Mouse (Mus musculus): ENCODE measurements at regions not wholly inside any gene's neighbourhood (a gene's known extent, or its start where the extent isn't known, plus 50 kb on each side); places are given as distances from the start of the nearest gene placed in this dataset.

- in situ Hi-C loops (cut with MboI; ENCODE audit: low sequenced_read_pairs) = no loop called here
Measured at GRCm38 (mm10) chr7:73306728-73307127, 68.6 kb upstream of the Rgma start.

- in situ Hi-C loops (cut with MboI; ENCODE audit: low sequenced_read_pairs) = no loop called here
Measured at GRCm38 (mm10) chr7:73307586-73308490, 67.5 kb upstream of the Rgma start.

- in situ Hi-C loops (cut with MboI; ENCODE audit: low sequenced_read_pairs) = no loop called here
Measured at GRCm38 (mm10) chr7:73308981-73309380, 66.3 kb upstream of the Rgma start.

DNA sequence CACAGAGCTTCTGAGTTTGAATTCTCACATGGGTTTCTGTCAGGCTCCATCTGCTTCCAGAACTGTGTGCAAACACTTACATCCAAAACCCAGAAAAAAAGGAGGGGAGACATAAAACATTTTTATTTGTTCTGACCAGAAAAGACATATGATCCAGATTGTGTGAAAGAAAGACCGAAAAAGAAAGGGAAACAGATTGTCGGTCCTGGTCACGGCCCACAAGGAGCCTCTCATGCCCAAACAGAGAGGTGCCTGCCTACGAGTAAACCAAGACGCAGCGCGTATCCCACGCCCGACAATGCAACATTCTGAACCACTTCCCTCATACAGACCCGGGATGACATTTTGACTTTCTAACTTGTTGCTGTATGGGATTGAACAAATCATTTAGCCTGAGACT lies 65.3 kb upstream of the Rgma start:
- in situ Hi-C loops (cut with MboI; ENCODE audit: low sequenced_read_pairs) = no loop called here

DNA sequence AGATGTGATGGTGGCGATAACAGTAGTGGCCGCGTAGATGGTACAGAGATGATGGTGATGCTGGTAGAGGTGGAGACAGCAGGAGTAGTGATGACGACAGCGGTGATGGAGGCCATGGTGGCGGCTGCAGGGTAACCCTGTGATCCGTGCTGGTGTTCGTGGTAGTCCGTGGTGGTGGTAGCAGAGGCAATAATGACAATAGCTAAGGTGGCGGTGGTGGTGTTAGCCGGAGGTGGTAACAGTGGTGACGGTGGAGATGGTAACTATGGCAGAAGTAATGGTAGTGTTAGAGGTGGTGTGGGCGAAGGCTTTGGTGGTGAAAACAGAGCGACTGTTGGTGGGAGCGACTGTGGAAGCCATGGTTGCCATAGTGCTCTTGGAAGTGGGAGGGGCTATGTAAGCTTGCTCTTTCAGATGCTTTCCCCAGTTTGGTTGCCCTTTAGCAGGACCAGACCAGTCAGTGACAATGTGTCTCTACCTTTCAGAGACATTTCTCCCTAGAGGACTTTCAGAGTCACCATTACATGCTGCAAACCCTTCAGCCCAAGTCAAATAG lies 64.7 kb upstream of the Rgma start:
- in situ Hi-C loops (cut with MboI; ENCODE audit: low sequenced_read_pairs) = no loop called here

DNA sequence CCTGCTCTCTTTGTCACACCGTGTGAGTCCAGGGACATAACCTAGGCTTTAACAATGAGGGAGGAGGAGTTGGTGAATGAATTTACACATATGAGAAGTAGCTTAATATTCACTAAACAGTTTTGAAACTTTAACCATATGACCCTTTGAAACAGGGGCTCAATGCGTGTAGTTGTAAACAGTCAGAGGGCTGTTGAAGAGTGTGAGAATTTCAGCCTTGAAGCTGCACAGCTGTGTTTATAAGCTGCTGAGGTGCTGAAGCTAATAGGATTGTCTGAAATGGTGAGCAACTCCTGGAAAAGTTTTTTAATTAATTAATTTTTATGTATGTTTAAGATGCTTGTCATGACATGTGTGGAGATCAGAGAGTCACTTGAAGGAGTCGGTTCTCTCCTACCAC lies 59.8 kb upstream of the Rgma start:
- in situ Hi-C loops (cut with MboI; ENCODE audit: low sequenced_read_pairs) = no loop called here

DNA sequence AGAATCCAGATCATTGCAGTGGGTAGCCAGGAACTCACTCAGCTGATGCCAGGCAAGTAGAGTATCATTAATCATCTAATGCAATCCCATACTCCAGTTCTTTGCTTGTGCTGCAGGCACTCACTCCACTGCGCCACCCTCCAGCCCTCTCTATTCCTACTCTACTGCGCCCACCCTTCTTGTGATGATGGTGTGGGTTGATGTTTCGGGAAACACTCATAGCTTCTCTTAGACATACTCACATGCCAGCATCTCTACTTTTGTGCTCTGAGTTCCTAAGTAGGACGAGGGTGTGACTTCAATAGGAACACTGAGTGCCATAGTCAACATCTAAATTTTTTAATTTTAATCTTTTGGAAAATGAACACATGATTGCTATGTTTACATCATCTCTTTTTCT lies 57.7 kb upstream of the Rgma start:
- in situ Hi-C loops (cut with MboI; ENCODE audit: low sequenced_read_pairs) = no loop called here

DNA sequence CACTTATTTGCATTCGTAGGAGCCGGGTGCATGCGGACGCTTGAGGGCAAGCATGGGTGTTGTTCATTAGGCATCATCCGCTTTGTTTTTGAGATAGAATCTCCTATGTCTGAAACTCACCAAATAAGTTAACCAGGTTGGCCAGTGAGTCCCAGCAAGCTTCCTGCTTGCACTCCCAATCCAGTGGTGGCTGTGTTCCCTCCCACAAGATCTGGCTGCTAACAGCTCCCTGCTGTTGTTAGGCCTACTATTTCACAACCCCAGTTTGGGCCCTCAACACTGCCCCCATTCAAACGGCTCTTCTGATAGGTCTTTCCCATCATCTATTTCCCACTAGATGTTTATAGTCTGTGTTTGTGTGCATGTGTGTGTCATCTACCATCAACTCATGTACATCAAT lies 56.3 kb upstream of the Rgma start:
- in situ Hi-C loops (cut with MboI; ENCODE audit: low sequenced_read_pairs) = no loop called here

DNA sequence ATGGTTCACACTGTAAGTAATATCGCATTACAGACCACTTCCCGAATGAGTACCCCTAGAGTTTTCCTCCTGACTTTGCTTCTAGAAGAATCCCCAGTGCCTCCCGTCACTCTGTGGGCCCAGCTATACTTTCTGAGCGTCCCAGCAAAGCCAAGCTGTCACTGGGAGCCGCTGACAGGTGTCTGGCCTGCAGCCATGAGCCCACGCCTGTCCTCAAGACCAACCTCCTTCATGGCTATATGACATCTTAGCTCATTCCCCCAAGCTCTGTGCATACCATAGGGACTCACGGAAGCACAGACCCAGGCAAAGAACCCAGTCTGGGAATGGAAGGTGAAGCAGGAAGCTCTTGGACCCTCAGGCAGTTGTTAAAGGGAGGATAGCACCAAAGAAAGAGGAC lies 55.3 kb upstream of the Rgma start:
- in situ Hi-C loops (cut with MboI; ENCODE audit: low sequenced_read_pairs) = no loop called here

- in situ Hi-C loops (cut with MboI; ENCODE audit: low sequenced_read_pairs) = no loop called here
Measured at GRCm38 (mm10) chr7:73322466-73323151, 52.7 kb upstream of the Rgma start.

DNA sequence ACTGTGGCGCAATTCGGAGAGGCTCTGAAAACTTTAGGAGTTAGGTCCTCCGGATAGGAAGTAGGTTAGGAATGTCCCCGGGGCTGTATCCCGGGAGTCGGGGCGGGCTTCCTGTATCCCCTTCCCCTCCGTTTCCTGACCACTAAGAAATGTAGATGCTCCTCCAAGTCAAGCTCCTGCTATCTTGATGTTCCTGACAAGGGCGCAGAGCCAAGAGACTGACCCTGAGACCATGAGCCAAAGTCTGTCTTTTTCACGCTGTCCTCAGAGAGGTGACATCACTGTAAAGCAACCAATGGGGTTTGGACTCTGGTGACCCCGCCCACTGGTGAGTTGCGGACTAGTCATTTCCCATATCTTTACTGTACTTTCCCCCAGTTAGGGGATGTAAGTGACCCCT lies 51.8 kb upstream of the Rgma start:
- in situ Hi-C loops (cut with MboI; ENCODE audit: low sequenced_read_pairs) = no loop called here

- in situ Hi-C loops (cut with MboI; ENCODE audit: low sequenced_read_pairs) = no loop called here
Measured at GRCm38 (mm10) chr7:73325503-73325902, 49.8 kb upstream of the Rgma start.

Data from CH12F3 (cell line).